Mouse (Mus musculus) layer of hippocampus, adult 8-10 months (tissue): ENCODE measurements around the gene Fbxl2. TPM values are rescaled to one million over a fixed set of nuclear protein-coding genes. Genes with fewer than 3 reads are reported as not detected.
"Not testable (repeated sequence)": the region's sequence is repeated elsewhere in the genome, so short reads cannot be mapped to it uniquely, and the experiment has no call there.

Experiments used
- DNase-seq, 2 experiments: peaks; one replicate each; pipeline ENCODE4 v3.0.0; 2022; ENCODE audit warnings: low spot score in 2 of 2
- total RNA-seq, 4 experiments: library from RNA; stranded (reverse); gene quantifications; 2 replicates each; pipeline ENCODE4 v1.2.4; 2022

Fbxl2 gene
- 10 to 100 TPM; 31.7 to 41.2 (median 36.7) TPM for total RNA-seq

DNA sequence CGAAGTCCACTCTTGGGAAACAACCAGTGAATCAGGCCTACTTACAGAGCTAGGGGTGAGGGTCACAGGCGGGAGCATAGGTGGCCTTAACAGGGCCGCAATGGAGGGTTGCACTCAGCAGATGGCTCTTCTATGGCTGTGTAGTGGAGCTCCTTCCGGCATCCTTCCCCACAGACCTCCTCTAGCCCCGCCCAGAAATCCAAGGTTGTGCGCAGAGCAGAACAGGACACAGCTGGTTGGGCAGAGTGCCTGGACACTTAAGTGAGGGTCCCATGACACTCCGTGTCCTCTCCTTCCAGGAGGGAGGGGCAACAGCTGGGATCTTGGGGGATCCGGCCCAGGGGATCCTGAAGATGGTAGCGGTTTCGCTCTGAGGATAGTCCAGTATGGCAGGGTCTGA is at the start of gene Fbxl2:
Fbxl2 (minus strand) TSS at position 164 of the 400 bp plus-strand sequence.
- DNase-seq: no peak

DNA sequence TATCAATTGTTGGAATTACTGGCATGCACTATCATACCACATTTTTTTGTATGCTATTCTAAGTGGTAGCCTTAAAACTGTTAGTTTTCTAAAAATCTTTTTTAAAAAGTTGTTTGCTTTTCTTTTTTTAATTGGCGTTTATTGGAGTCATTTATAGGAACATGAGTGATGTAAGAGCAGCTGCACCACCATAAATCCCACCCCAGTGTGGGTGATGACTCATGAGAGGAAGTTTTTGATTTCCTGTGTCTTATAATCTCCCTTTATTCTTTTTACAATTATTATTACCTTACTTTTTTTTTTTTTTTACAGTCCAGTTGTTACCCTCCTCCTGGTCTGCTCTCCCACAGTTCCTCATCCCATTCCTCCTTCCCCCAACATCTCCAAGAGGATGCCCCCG is 48.9 kb upstream of the Fbxl2 start:
- DNase-seq: no peak

DNA sequence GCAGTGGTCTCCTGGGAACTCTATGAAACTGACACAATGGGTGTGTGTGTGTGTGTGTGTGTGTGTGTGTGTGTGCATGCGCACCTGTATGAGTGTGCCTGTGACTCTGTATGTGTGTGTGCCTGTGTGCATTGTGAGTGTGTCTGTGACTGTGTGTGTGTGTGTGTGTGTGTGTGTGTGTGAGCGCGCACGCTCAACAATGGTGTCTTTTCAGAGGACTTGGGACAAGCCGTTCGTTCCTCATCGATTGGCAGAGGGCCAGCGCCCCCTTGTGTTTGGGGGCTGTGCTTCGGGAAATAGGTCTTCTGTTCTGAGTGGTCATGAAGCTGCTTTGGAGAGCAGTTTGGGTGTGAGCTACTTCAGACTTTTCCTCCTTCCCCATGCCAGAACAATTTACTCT is 46.2 kb upstream of the Fbxl2 start:
- DNase-seq: peak in 1 of 2 experiments; percentile 7

DNA sequence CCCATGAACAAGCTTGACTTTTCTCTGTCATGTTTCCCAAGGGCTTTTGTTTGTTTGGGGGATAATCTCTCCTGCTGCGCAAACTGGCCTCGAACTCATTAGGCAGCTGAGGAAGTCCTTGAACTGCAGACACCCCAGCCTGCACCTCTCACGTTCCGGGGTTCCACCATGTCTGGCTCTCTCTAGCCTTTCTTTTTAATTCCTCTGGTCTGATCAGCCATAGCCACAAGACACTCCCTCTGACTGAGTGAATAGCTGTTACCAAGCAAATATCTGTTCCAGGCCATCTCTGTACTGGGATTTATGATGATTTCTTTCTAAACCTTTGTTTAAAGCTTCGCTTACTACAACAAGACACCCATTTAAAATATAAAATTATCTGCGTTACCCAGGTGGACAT is 42.9 kb upstream of the Fbxl2 start:
- not testable (repeated sequence) for DNase-seq

DNA sequence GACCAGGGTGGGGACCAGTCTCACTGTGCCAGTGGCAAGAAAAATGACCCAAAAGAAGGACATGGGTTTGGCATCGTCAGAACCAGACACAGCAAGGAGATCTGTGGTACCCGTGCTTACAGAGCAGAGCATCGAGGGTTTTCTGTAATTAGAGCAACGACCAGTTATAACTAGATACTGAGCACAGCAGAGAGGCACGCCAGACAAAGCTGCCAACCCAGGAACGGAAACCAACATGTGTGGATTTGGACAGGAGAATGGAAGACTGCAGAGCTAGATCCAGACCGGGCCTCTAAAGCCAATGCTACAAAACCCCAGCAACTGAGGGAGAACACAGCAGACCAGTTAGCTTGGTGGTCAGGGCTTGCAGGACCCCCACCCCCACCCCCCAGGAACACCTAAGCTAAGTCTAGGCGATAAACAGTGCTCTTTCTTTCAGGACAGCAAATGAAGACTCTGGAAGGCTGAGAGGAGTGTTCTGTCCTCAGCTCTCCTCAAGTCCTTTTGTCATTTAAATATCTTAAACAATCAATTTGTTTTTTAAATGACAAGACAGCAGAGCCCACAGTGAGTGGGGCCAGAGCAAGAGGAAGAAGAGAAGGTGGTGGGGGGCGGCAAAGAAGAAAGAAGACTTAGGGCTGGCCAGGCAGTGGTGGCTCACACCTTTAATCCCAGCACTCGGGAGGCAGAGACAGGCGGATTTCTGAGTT is 41.3 kb upstream of the Fbxl2 start:
- DNase-seq: no peak

DNA sequence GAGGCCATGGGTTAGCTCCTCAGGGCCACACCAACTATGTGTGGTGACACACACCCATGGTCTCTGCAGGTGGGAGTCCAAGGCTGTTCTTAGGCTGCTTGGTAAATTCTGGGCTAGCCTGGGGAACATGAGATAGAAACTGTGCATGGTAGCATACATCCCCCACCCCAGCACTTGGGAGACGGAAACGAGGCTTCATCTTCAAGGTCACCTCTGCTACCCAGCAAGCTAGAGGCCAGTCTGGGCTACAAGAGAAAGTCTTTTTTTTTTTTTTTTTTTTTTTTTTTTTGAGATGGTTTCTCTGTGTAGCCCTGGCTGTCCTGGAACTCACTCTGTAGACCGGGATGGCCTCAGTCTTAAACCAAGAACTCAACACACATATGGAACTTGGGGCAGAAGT is 40.4 kb upstream of the Fbxl2 start:
- DNase-seq: no peak

DNA sequence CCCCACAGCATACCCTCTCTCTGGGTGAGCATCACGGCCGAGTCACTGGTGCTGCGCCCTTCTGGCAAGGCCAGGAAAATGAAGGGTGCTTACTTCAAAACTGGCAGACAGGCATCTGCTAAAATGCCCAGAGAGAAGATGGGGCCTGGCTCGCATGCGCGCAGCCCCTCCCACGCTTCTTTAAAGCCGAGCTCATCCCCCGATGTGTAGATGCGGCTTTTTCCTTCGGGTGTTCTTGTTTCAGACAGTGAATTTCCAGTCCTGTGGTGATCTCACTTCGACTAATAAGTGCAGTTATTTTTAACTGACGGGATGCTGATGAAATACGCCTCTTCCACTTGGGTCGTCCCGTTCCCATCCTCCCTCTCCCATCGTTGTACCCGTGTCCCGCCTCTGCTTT is 27.7 kb upstream of the Fbxl2 start:
- DNase-seq: peak in 1 of 2 experiments; percentile 32

DNA sequence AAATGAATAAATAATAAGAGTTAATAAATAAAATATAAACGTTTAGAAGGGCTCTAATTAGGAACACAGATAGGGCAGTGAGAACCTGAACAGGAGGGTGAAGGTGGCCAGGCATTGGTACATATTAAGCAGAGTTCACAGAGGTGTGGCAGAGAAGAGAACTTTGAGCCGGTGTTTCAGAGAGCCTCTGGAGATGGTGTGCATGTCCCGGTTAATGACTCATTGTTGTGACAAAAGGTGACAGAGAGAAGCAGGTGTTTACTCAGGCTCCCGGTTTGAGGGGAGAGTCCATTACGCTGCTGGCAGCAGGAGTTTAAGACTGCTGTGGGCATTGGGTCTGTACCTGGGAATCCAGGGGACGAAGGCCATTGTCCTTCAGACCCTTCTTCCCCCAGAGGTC is 23.4 kb upstream of the Fbxl2 start:
- no peak for DNase-seq

DNA sequence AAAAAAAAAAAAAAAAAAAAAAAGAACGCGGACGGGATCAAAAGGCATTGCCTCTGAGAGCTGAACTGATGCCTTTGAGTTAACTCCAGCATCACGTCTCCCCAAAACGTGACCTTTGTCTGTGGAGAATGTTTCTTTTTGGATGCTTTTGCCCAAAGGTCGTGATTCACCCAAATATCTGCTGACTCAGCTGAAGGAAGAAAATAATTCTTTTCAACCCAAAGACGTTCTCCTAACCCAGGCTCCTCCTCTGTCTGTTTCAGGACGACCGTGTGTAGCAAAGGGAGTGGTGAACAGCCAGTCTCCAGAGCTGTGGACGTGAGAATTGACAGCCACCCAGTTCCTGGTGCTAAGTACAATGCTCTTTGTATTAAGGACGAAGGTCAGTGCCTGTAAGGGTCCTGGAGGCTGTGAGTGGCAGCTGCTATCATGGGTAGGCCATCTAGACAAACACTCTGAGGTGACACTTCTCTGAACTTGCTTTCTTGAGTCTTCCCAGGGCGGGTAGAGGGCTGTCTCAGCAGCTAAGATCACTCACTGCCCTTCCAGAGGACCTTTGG is 22.6 kb upstream of the Fbxl2 start:
- DNase-seq: no peak

DNA sequence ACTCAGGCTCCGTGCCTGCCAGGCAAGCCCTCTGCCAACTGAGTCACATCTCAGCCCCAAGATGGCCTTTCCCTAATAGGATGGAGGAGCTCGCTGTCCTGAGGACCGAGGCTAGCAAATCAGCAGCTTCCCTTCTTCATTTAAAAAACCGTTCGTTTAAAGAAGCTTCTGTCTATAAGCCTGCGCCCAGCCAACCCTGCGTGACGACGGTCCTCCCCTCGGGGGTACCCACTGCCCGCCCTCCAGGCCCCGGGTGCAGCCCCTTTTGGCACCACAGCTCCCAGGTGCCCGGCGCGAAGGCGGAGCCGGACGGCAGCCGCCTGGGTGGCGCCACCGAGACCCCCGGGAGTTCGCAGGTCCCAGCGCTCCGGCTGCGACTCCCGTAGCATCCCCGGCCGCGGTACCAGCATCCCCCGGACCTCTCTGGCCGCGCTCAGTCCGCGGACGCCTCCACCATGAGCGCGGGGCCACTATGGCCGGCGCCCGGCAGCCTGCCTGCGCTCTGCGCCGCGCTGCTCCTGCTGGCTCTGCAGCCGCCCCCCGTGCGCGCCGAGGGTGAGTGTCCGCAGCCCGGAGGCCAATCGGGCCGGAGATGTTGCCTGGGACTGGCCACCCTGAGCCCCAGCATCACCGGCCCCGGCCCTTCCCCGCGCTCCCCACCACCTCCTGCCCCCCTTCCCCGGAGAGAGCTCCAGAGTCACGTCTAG is 11.3 kb upstream of the Fbxl2 start, which contains the start of gene Susd5:
Susd5 (plus strand) TSS at position 51 of the 707 bp plus-strand sequence.
- DNase-seq: no peak

DNA sequence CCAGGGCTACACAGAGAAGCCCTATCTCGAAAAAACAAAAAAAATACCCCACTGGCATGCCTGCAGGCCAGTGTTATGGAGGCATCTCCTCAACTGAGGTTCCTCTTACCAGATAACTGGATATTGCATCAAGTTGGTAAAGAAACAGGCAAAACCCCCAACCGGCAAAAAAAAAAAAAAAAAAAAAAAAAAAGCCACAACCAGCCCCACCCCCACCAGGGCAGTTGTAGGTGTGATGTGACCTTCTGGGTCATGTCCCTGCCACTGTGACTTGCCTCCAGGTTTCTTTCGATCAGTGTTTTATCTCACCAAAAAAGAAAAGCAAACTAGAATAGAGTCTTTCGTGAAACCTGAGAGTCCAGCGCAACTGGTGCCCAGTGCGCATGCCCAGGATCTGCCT is 6.9 kb upstream of the Fbxl2 start:
- DNase-seq: no peak

DNA sequence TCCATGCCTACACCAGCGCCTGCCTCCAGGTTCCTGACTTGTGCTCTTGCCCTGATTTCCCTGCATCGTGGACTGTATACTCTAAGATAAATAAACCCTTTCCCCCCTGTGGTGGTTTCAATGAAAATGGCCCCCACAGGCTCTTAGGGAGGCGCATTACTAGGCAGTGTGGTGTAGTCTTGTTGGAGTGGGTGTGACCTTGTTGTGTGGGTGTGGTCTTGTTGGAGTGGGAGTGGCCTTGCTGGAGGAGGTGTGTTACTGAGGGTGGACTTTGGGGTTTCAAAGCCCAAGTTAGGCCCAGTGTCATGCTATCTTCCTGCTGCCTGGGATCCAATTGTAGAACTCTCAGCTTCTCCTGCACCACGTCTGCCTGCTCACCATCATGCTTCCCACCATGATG is 6.0 kb upstream of the Fbxl2 start:
- DNase-seq: no peak

DNA sequence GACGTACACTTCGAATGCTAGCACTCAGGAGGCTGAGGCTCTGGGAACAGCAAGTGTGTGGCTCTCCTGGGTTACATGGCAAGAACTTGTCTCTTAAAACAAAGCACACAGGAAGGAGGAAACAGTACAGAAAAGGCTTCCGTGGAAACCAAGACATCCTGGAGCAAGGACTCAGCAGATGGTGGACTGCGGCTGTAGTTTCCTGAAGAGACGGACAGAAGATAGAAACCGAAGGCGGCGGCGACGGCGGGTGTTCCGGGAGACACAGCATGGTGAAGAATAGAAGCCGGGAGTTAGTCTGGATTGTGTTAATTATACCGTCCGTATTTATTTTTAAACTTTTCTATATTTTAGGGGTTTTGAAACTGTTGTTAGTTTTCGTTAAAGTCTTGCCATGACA is 4.8 kb upstream of the Fbxl2 start:
- DNase-seq: no peak

DNA sequence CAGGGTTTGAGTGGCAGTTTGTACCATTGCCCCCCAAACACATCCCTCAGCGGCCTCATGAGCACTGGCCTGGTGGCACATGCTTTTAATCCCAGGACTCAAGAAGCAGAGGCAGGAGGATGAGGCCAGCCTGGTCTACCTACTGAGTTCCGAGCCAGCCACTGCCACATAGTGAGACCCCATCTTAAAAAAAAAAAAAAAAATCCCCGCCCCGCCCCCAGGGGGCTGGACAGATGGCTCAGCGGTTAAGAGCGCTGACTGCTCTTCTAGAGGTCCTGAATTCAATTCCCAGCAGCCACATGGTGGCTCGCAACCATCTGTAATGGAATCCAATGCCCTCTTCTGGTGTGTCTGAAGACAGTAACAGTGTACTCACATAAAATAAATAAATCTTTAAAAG is 4.1 kb upstream of the Fbxl2 start:
- DNase-seq: no peak

DNA sequence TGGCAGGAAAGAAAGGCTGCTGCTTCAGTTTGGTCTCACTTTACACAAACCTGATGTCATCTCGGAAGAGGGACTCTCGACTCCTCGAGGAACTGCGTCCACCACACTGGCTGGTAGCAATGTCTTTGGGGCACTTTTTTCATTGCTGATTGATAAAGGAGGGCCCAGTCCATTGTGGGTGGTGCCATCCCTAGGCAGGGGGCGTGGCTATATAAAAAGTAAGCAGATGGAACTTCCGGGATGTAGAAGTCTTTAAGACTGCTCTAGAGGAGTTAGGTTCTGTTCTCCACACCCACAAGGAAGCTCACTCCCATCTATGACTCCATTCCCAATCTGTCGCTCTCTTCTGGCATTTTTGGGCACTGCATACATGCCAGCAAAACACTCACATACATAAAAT is 685 bp upstream of the Fbxl2 start:
- no peak for DNase-seq

DNA sequence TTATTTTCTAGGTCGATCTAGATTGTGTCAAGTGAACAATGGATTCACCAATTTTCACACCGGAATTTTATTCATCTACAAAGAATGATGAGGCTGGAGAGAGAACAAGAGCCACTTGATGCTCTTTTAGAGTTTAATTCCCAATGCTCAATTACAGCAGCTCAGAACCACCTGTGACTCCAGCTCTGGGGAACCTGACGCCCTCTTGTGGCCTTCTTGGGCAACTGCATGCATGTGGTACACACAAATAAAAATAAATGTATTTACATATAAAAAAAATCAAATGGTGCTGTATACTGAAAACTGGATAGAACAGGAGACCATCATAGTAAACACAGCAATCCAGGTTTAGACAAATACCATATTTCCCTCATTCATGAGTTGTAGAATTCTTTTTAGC is 1.5 kb downstream of the Fbxl2 start:
- no peak for DNase-seq

DNA sequence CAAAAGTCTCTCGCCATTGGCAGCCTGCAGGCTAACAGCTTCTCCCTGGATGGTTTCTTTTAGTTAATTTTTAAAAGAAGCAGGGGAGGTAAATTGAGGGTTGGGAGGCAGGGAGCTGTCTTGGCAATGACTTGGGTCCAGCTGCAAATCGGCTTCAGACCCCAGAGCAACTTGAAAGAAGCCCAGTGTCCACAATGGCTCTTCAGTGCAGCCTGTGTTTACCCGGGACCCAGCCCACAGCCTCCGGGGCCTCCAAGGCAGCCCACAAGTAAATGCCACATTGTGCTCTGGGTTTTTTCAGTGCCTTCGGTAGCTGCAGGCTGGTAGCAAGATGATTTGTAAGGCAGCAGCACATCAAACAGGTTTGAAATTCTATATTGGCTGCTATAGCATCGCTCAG is 3.5 kb downstream of the Fbxl2 start:
- DNase-seq: no peak

DNA sequence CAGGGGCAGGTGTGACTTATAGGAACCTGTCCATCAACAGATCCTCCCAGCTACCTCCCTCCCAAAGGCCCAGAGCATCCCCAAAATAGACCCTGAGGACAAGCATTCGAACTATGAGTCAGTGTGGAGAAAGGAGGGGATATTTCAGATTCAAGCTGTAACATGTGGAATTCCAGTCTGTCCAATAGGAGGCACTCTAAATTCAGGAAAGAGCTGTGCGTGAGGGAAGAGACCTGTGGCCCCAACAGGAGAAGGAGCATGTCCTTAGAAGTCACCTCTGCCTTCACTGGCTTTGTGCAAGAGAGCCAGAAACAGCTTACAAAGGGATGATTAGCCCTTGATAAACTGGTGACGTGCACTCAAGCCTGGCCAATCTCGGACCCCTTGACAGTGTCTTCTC is 5.0 kb downstream of the Fbxl2 start:
- no peak for DNase-seq

DNA sequence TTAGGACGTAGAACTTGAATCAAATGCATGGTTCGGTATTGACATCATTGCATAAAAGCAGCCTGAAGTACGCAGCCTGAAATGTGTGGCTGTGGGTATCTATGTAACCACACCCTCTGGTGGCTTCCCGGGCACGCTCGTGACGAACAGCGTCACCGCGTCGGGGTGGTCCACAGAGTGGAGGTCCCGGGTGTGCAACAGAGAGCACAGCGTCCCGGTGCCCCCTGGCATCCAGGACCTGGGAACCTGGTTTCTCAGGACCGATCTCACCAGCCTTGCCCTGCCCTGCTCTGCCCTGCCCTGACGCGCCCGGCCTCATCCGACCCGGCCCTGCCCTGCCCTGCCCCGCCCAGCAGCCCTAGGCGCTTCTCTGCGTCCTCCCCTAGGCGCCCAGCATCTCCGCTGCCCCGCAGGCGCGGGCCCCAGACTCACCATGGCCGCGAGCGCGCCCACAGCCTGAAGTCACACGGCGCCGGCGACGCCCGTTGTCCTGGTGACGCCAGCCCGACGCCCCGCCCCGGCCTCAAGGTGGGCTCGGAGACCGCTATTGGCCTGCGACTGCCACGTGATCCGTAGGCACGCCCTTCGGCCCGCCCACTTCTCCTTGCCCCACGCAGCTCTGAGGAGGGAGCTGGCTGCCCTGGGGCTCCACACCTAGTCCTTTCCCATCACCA is 19.6 kb downstream of the Fbxl2 start:
- DNase-seq: peak; percentile 83

DNA sequence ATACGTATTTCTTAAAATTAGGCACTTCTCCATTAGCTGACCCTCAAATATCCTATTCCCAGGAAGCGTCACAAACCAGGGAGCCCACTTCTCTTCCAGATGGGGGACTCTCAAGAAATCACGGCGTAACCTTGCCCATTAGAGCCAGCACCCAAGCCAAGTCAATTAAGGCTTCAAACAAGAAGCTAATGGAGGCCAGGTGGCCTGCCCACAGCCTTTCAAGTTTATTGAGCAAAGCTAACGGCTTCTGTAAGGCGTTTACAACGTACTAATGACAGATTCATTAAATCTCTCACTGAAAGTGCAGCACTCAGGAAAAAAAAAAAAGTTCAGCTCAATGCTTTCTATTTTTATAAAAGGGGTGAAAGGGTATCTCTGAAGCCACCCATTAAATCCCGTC is 20.1 kb downstream of the Fbxl2 start:
- DNase-seq: no peak

DNA sequence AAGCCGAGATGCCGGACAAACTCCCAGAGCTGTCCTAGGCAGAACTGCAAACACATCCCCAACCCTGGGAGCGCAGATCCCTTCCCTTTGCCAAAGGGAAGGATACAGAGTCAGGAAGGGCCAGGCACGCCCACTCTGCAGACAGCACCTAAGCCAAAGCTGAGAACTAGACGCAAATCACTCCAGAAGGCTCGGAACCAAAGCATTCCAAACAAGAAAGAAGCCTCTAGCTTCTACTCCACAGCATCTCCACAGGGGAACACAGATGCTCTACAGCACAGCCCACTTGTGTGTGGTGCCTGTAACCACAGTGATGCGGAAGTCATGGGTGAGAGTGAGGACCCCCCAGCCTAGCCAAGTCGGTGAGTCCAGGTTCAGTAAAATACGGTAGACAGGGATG is 20.8 kb downstream of the Fbxl2 start:
- no peak for DNase-seq

DNA sequence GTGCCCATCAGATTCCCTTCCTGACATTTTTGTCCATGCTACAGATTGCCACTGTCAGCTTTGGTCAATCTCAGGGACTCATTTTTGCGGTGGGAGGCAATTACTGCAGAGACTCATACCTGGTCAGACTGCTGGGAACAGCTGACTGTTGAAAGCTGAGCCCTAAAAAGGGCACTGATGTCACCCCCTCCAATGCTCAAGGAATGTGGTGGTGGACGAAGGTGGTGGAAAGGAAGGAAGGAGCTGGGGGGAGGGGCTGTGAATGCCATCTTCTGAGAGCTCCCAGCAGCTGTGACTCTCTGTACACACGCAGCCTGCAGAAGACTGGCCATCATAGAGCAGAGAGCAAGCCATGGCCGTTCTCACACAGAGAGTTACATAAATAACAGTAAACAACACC is 23.9 kb downstream of the Fbxl2 start:
- DNase-seq: no peak
